Comparison of ENCODE assay signal across 9 mouse cellular contexts in genomic region chr13:97249507-97250078, GRCm38 (mm10). TPM values are rescaled to one million over a fixed set of nuclear protein-coding genes. Genes with fewer than 3 reads are reported as not detected.
DNase-seq lines count a peak whose midpoint lies in the region; ATAC-seq and TF ChIP-seq lines count a peak whose summit lies in the region.
"Had no signal": no experiment of that assay in that cellular context is flagged by ENCODE, and none has a peak within 500 bp of the region (broad histone marks: within the 10 kb centered on the region; RNA-seq: fewer than 3 reads in every experiment).

No protein-coding gene starts in this region.

- no peaks in the 10 kb centered on the region for H3K27me3 ChIP-seq in hindbrain, embryonic 11.5 days (ENCODE audit: control insufficient read depth, insufficient read depth, low read length)

- 0 out of 2 replicates have a peak overlapping the region, but pooled peaks have one; percentile 2 for H3K9ac ChIP-seq in hindbrain, embryonic 11.5 days (ENCODE audit: low read depth, low read length)

- TF ChIP-seq CTCF in layer of hippocampus, adult 2 months (conservative IDR thresholded peaks at IDR 0.05): no peak
- no peak for TF ChIP-seq CTCF in gastrocnemius, adult 2 months (IDR thresholded peaks at IDR 0.05)

- peaks cover 34% of the 10 kb centered on the region for H3K4me1 ChIP-seq in hindbrain, embryonic 11.5 days (replicated peaks; ENCODE audit: control insufficient read depth, insufficient read depth, low read length)

- no peak for DNase-seq in layer of hippocampus, adult 2 months (ENCODE audit: low spot score in 2 of 2)
- no peak for DNase-seq in layer of hippocampus, postnatal 14 days (ENCODE audit: low spot score in 2 of 2)
- no peak for DNase-seq in hindbrain, embryonic 11.5 days (ENCODE audit: low spot score)
- DNase-seq in naive thymus-derived CD4-positive, alpha-beta T cell, adult 2 months (ENCODE audit: low read depth): peak; percentile 58
- no peak for DNase-seq in gastrocnemius, postnatal 14 days
- DNase-seq in gastrocnemius, adult 2 months: no peak
- no peak for DNase-seq in right cerebral cortex, postnatal 10 days (ENCODE audit: low spot score in 2 of 2)
- DNase-seq: cerebellum, adult 8-10 months had no signal

- H3K4me3 ChIP-seq in layer of hippocampus, adult 2 months: peak overlapping the region; percentile 98
- 0 out of 2 replicates have a peak overlapping the region, but pooled peaks have one; percentile 10 for H3K4me3 ChIP-seq in hindbrain, embryonic 11.5 days (ENCODE audit: low read depth, low read length)
- no peak overlapping the region for H3K4me3 ChIP-seq in gastrocnemius, adult 2 months

- no peaks in the 10 kb centered on the region for H3K9me3 ChIP-seq in hindbrain, embryonic 11.5 days (ENCODE audit: control insufficient read depth, low read length)

- peak; percentile 63 for ATAC-seq in activated CD4-positive, CD25-positive, alpha-beta regulatory T cell, adult 4 months
- ATAC-seq in hindbrain, embryonic 11.5 days (ENCODE audit: low FRiP score): no peak

- intact Hi-C loops in gastrocnemius, postnatal 14 days (cut with DNase I; ENCODE audit: low total_unique reads): loop anchor here (5.0 to 10.0 kb wide), 2 partner anchors 43 to 595 kb away; no protein-coding TSS in a partner anchor
- intact Hi-C loops in gastrocnemius, adult 2 months (cut with DNase I): loop anchor here (10.0 kb wide), 1 partner anchor 195 kb away; no protein-coding TSS in a partner anchor

- H3K27ac ChIP-seq in layer of hippocampus, adult 2 months: peak overlapping the region; percentile 99
- H3K27ac ChIP-seq in hindbrain, embryonic 11.5 days (ENCODE audit: low read depth, low read length): peak overlapping the region; percentile 88
- no peak overlapping the region for H3K27ac ChIP-seq in gastrocnemius, adult 2 months

- H3K36me3 ChIP-seq in hindbrain, embryonic 11.5 days (ENCODE audit: control insufficient read depth, insufficient read depth, low read length): peaks cover 8% of the 10 kb centered on the region

- H3K4me2 ChIP-seq in hindbrain, embryonic 11.5 days (replicated peaks; ENCODE audit: low read depth, low read length): peak overlapping the region; percentile 28

- WGBS in hindbrain, embryonic 11.5 days: 42% methylated on average over 5 of the region's 5 CpGs

RNA-seq across cellular contexts. Expression of gene Enc1, which starts 8.7 kb away (rescaled TPM):
- total RNA-seq in layer of hippocampus, adult 2 months (2021): 100 to 1,000 TPM; 744 to 746 TPM
- total RNA-seq in layer of hippocampus, postnatal 14 days (2021): 100 to 1,000 TPM; 582 to 626 TPM
- 1 to 10 TPM; 3.0 to 3.8 TPM for polyA plus RNA-seq in activated CD4-positive, CD25-positive, alpha-beta regulatory T cell, adult 4 months (2017; shearing (Covaris generic))
- 34.8 and 45.9 TPM in 2 replicates for polyA plus RNA-seq in hindbrain, embryonic 11.5 days (2014; fragmentation: Nextera tagmentation; extraction: Ambion mirVana)
- 1 to 10 TPM; 3.2 to 3.6 TPM for total RNA-seq in gastrocnemius, postnatal 14 days (2021)
- 1 to 10 TPM; 1.1 to 4.8 TPM for total RNA-seq in gastrocnemius, adult 2 months (2021)

RNA-seq across cellular contexts. Expression of gene Hexb, which starts 51.4 kb away (rescaled TPM):
- 100 to 1,000 TPM; 118 to 124 TPM for total RNA-seq in layer of hippocampus, adult 2 months (2021)
- total RNA-seq in layer of hippocampus, postnatal 14 days (2021): 100 to 1,000 TPM; 111 to 112 TPM
- polyA plus RNA-seq in activated CD4-positive, CD25-positive, alpha-beta regulatory T cell, adult 4 months (2017; shearing (Covaris generic)): 10 to 100 TPM; 76.8 to 77.4 TPM
- 26.6 and 28.7 TPM in 2 replicates for polyA plus RNA-seq in hindbrain, embryonic 11.5 days (2014; fragmentation: Nextera tagmentation; extraction: Ambion mirVana)
- total RNA-seq in gastrocnemius, postnatal 14 days (2021): 10 to 100 TPM; 12.8 to 13.0 TPM
- total RNA-seq in gastrocnemius, adult 2 months (2021): 10 to 100 TPM in 1 of 2 experiments, 1 to 10 TPM in 1; 7.6 to 10.9 TPM

Comparison
In these comparisons a context has a peak if more than half of its experiments do, and no peak if none do; other contexts are left out.
1. RNA of gene Enc1, which starts 8.7 kb away (total RNA-seq): 744 to 746 TPM in layer of hippocampus, adult 2 months and 582 to 626 TPM in layer of hippocampus, postnatal 14 days; 1.1 to 4.8 TPM in gastrocnemius, adult 2 months and 3.2 to 3.6 TPM in gastrocnemius, postnatal 14 days; every median in the first group is over 100 times any median in the second.
2. RNA of gene Hexb, which starts 51.4 kb away (total RNA-seq): 118 to 124 TPM in layer of hippocampus, adult 2 months and 111 to 112 TPM in layer of hippocampus, postnatal 14 days; 12.8 to 13.0 TPM in gastrocnemius, postnatal 14 days and 7.6 to 10.9 TPM in gastrocnemius, adult 2 months; every median in the first group is over 4 times any median in the second.